Mouse (Mus musculus) layer of hippocampus, adult 18-20 months (tissue): ENCODE measurements around the gene Fkbp9. TPM values are rescaled to one million over a fixed set of nuclear protein-coding genes. Genes with fewer than 3 reads are reported as not detected.

Experiments used
- DNase-seq, 2 experiments: peaks; one replicate each; pipeline ENCODE4 v3.0.0; 2022; ENCODE audit warnings: low spot score in 2 of 2
- total RNA-seq, 2 experiments: library from RNA; stranded (reverse); gene quantifications; 2 replicates each; pipeline ENCODE4 v1.2.3; 2021

The Fkbp9 gene
- total RNA-seq, 2 experiments from 2014 or later: 30.2 to 30.5 TPM

DNA sequence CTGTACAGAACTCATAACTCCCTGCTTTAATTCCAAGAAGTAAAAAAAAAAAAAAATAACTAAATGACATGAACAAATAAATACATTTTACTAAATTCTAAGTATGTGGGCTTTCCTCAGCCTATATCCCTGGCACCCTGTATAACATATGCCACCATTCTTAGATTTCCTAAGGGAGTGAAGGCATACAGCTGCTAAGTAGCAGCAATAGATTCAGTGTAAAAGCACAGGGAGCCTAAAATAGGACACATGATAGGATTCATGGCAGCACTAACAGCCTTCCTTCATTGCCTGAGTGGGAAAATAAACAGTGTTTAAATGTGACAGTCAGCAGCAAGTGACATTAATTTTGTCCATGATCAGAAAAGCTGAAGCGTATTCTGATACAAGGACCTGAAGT lies 72.5 kb downstream of the Fkbp9 start:
- DNase-seq: no peak

DNA sequence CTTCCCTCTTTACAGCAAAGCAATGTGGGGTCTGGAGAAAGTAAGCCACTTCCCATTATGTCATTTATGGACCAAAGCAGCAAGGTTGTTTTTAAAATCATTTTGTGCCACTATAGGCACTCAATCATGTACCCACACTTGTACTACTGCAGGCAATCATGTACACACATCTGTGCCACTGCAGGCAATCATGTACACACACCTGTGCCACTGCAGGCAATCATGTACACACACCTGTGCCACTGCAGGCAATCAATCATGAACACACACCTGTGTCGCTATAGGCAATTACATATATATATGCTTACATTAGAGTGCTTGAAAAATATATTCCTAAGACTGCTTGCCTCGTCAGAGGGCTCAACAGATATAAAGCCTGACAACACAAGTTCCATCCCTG lies 73.1 kb downstream of the Fkbp9 start:
- no peak for DNase-seq

DNA sequence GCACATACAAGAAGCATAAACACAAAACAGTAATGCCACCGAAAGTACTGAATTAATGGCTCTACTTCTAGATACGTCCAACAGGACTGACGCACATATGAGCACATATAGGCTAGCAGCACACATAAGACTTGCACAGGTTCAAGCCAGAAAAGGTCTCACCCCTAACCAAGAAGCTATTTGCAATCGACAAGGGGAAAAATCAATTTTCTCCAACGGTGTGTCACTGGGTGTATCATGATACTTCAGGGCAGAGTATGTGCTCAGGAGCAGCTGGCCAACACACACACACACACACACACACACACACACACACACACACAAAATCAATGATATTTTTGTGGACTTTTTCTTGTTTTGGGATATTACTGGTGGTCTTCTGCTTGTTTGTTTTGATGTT lies 73.6 kb downstream of the Fkbp9 start:
- DNase-seq: no peak

DNA sequence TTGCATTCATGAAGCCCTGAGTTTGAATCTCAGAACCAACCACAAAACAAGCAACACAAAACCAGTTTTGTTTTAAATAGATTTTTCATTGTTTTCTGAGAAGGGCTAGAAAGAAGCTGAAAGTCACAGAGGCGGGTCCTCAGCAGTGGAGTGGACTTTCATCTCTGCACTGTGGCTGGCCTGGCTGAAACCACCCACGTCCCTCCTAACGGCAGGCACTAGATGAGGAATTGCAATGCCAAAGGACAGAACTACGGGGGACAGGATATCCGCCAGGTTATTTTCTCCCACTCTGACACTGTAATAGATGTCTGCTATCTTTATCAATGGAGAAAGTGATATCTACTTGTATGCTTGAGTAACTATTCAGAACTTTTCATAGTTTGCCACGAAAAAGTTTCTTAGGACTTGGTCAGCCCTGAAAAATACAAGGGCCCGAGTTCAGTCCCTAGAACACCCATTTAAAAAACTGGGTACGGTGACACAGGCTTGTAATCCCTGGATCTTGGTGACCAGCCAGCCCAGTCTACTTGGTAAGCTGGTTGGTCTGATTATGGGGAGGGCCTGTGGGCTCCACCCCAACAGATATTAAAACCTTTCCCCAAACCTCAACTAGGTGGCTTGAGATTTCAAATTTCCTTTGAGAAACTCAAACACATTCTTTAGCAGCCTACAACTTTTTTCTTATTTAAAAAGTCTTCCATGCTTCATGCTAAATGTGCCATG lies 74.4 kb downstream of the Fkbp9 start:
- no peak for DNase-seq

DNA sequence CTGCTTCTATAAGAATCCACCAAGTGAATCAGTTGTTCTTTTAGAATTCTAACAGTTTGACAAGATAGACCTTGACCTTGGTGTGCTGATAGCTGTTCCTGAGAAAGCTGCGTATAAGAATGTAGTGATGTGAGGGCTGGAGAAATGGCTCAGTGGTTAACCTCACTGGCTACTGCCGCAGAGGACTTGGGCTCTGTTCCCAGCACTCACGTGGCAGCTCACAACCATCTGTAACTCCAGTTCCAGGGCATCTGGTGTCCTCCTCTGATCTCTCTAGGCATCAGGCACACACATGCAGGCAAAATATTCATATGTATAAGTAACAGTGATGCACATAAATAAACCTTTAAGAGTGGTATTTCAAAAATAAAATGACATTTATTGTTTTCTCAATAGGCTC lies 76.1 kb downstream of the Fkbp9 start:
- DNase-seq: peak in 1 of 2 experiments; percentile 28

DNA sequence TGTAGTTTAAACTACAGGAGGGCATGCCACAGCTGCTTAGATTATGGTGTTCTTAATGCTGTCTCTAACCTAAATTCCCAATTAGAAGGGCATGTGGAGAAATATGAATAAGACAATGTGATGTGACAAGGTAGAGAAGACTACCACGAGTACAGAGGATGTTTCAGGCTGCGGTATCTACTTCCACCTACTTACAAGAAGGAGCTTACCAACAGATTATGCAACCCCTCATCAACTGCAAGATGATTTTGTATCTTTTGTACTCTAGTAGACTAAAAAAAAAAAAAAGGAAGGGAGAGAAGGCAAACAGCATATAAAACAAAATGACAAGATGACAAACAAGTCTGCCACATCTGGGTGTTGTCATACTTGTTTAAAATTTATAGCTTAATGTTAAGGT lies 76.5 kb downstream of the Fkbp9 start:
- DNase-seq: no peak

DNA sequence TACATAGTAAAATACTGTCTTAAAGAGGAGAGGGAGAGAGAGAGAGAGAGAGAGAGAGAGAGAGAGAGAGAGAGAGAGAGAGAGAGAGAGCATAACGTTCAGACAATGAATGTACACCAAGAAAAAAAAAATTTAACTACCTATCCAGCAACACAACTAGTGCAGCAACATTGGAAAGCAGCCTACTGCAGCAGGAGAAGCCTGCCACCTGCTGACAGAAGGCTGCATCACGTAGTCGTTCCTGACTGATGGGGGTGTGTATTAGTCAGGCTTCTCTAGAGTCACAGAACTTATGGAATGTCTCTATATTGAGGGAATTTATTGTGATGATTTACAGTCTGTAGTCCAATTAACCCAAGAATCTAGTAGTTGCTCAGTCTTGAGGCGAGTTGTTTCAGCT lies 77.1 kb downstream of the Fkbp9 start:
- DNase-seq: peak; percentile 46 to 79

DNA sequence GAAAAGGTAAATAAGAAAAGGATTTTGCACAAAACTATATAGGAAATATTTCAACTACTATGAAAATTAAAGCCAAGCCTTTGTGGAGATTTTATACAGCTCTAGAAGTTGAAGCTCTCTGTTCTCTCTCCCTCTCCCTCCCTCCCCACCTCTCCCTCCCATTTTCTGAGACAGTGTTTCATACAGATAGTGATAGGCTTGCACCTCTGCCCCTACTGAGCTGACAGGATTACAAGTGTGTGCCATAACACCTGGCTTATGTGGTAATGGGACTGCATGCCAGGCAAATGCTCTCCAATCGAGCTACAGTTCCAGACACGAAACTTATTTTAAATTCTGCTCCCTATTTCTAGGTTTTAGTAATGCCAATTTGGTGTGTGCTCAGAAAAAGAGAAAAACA lies 79.1 kb downstream of the Fkbp9 start:
- DNase-seq: no peak

DNA sequence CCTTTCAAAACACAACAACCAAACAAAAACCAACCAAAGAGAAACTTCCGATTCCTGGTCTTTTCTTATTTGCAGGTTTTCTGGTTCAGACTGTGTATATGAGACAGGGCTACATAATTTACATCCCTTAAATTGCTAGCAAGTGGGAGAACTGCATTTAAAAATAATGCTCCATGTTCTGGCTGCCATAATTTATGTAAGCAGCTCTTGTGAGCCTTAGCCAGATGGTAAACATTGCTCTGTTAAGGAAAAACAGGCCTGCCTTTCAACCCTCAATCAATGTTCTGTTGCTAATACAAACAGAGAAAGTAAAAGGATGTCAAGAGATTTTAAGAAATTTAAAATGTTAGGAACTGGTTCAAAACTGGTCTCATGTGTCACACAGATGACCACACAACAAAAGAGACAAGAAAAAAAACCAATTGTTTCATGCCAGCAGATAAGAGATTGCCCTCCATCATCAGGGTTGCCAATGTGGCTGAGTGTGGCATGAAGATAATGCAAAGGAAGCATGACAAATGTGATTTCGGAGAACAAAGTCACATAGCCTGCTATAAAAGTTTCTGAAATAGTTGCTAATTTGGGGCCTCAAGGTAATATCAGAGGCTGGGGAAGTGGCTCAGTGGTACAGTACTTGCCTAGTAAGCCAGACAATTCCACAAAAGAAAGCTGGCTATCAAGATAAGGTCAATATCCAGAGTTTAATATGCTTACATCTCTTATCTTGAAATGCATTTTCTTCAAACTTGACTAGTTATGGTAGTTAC lies 81.4 kb downstream of the Fkbp9 start:
- DNase-seq: no peak

DNA sequence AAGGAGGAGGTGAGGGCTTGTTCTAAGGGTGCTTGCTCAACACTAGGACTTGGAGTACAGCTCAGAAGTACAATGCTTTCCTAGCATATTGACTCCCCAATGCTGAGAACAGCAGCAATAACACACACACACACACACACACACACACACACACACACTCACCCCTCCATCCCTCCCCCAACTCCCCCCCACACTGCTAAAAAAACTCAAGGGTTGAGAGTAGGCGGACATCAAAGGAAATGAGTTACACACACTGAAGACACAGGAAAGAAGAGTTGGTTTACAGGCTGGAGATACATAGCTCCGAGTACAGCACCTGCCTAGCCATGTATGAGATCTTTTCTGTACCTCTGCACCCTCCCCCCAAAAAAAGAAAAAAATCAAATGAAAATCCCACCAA lies 84.4 kb downstream of the Fkbp9 start:
- no peak for DNase-seq

DNA sequence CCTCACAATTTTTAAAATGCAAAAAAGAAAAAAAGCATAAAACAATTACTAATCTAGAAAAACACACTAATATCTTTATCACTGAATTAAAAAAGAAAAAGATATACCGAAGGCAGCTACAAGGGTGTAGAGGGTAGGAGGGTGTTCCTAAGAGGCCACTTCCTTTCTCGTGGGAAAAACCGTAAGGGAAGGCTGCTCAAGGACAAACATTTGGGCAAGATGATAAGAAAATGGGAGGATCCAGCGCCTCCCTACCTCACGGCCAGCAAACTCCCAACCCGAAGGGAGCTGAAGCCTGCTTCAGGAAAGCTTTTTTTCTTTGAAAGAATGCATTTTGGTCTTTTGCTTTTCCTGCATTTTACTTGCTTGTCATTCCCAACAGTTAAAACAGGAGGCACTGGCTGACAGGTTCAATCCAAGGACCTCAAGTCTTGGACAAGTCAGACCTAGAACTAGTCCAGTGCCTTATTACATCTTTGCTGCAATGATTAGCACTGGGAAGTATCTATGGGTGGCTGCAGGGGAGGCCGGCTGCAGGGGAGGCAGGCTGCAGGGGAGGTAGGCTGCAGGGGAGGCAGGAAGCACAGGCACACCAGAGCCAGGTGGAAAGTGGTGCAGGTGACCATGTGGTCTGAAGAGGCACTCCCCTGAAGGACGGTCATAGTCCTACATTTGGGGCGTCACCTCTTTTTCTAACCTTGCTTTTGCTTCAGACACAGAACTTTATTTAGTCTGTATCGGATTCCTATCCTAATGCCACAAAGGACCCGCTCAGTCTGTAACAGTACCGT lies 85.9 kb downstream of the Fkbp9 start:
- no peak for DNase-seq

DNA sequence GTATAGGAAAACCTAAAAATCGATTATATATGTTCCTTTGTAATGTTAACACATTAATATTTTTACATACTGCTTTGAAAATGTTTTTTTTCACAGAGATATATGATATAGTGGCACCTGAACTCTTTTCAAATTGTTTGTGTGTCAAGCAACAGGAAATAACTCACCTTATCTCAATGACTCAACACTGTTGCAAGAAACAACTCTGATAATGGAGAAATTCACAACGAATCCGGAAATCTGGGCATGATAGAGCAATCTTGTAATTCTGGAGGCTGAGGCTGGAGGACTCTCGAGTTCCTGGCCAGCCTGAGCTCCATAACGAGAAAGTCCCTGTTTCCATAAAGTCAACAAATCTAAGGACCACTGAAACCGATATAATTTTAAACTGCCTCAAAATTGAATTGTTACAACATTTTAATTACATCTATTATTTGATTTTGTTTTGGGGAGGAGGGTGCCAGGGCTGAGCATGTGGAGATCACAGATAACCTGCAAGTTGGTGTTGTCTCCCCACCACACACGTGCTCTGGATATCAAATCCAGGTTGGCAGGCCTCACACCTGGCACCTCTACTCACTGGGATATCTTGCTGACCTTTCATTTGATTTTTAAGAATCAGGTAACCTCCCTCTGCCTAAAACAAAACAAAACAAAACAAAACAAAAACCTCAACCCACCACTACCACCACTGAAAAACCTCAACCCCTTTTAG lies 87.6 kb downstream of the Fkbp9 start:
- no peak for DNase-seq

DNA sequence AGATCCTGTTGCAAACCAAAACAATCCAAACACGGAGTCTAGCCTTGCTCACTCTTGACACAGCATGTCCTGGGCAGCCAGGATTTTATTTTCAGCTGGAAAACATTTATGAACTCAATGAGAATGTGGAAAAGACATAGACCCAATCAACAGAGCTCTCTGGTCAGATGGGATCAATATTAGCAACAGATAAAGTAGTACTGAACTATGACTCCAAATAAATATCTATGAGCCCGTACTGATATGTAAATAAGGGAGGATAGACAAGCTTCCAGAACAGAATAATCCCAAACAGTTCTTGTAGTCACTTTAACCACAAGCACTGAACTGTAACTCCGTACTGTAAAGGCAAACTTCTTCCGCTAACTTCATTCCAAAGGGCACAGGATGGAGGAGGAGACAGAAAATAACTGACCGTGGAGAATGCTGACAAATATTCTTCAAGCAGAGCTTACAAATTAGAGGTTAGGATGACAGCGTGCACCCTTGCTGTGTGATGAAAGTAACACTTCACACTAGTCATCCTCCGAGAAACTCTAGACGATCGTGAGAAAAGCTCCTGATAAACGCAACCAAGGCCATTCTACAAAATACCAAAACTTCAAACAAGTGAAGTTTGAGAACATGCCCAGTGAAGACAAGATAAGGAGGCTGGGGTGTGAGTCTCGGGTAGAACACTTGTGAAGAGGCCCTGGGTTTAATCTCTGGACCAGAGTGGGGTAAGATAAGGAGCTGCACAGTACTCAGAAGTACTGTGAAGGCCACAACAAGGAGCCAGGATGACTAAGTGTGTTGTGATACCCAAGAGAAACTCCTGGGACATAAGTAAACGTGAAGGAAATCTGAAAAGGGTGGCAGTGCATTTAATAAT lies 88.6 kb downstream of the Fkbp9 start:
- DNase-seq: no peak

DNA sequence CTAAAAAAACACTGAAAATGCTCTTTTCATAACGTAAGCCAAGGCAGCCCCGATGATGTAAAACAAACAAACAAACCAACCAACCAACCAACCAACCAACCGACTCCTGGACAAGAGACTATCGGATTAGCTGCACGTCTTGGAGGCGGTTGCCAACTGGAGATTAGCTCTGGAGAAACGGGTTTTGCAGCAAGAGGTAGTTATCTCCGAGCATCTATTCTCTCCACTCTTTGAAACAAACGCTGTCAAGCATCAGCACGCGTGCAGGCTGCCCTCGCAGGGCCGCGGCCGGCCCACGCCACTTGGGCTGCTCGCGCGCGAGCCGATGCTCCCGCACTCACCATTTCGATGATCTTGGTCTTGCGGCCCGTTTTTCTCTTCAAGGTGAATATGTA lies 91.5 kb downstream of the Fkbp9 start:
- DNase-seq: no peak

DNA sequence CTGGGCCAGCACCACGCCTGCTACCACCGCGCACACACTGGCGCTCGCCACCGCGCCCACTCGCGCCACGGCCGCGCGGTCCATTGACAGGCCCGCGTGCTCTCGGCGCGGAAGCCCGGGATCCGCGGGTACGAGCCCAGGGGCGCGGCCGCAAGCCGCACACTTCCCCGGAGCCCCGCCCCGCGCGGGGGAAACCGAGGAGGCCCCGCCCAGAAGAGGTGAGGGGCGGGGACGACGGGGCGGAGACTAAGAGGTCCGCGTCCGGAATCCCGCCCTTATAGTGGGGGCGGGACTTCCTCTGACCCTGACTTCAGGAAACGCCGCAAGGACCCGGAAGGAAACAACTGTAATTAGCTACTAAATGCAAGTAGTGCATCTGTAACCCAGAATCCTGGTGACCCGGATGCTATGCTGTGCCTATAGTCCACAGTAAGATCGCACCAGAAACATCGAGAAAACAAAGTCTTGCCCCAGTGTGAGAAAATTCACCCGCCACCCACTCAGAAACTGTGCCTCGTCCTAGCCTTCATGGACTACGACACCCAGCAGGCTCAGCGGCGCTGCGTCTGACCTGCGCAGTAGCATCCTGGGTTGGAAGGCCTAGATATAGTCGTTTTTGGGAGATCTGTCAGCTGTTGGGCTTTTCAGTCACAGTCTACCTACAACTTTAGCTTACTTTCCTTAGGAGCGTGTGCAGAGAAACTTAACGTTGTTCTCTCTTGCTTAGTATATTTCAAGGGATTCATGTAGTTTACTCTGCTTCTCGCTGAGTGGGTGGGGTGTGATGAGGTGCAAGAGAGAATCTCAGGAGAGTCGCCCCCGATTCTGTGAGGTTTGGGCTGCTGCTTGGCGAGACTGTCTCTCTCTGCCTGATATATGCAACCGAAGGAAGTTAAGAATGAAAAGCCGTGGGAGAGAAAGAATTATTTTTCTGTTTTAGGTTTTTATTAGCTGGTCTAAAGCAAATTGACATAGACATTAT lies 92.2 kb downstream of the Fkbp9 start, which contains the start of the genes Nt5c3 and Vmn1r4:
Nt5c3 (minus strand) TSS at position 207 of the 982 bp plus-strand sequence.
Vmn1r4 (plus strand) TSS at position 290 of the 982 bp plus-strand sequence.
- peak; percentile 92 to 98 for DNase-seq
